Mouse (Mus musculus): ENCODE data around the gene BC100530. TPM values are rescaled to one million over a fixed set of nuclear protein-coding genes. Genes with fewer than 3 reads are reported as not detected.

BC100530 gene
- not detected in 4 replicates for total RNA-seq (2023; ENCODE audit: inconsistent age)

GRCm38 (mm10) chr16:36367648-36368047 lies at the start of gene BC100530:
BC100530 (minus strand) TSS chr16:36367748.

GRCm38 (mm10) chr16:36408357-36408756 lies 40.8 kb upstream of the BC100530 start, which contains the start of gene Stfa2:
Stfa2 (minus strand) TSS chr16:36408457.

GRCm38 (mm10) chr16:36334232-36334631 lies 33.3 kb downstream of the BC100530 start, which contains the start of gene BC117090:
BC117090 (minus strand) TSS chr16:36334332.

Other genes starting within 250 kb of the BC100530 start
- not detected in 4 replicates for gene Csta1, start 236.5 kb downstream of the BC100530 start, total RNA-seq (2023; ENCODE audit: inconsistent age)
- gene Stfa2l1, start 210.9 kb downstream of the BC100530 start, total RNA-seq (2023; ENCODE audit: inconsistent age), result not detected in 4 replicates
- not detected in 4 replicates for gene Gm5483, start 183.5 kb downstream of the BC100530 start, total RNA-seq (2023; ENCODE audit: inconsistent age)
- not detected in 4 replicates for gene Gm5416, start 157.3 kb downstream of the BC100530 start, total RNA-seq (2023; ENCODE audit: inconsistent age)
- gene 2010005H15Rik, start 146.3 kb downstream of the BC100530 start, total RNA-seq (2023; ENCODE audit: inconsistent age), result not detected in 4 replicates
- gene Stfa1, start 90.8 kb downstream of the BC100530 start, total RNA-seq (2023; ENCODE audit: inconsistent age), result not detected in 4 replicates
- gene BC117090, start 33.4 kb downstream of the BC100530 start, total RNA-seq (2023; ENCODE audit: inconsistent age), result not detected in 4 replicates
- not detected in 4 replicates for gene Stfa2, start 40.7 kb upstream of the BC100530 start, total RNA-seq (2023; ENCODE audit: inconsistent age)
- gene Stfa3, start 87.6 kb upstream of the BC100530 start, total RNA-seq (2023; ENCODE audit: inconsistent age), result not detected in 4 replicates
- not detected in 4 replicates for gene Casr, start 194.4 kb upstream of the BC100530 start, total RNA-seq (2023; ENCODE audit: inconsistent age)